Mouse (Mus musculus) left cerebral cortex, postnatal 14 days (tissue): ENCODE data around the gene Uhrf1bp1l. TPM values are rescaled to one million over a fixed set of nuclear protein-coding genes. Genes with fewer than 3 reads are reported as not detected.
"Not testable (repeated sequence)": the region's sequence is repeated elsewhere in the genome, so short reads cannot be mapped to it uniquely, and the experiment has no call there.

Experiments
- DNase-seq, 2 experiments: peaks; one replicate each; pipeline ENCODE4 v3.0.0; 2021 to 2022; ENCODE audit warnings: low spot score in 2 of 2, mixed read lengths in 1 of 2
- intact Hi-C: fragments of 180-260 bp; cut with DNase I; formaldehyde crosslinking; loops from one replicate; pipeline ENCODE4 v1.15.1; 2025
- long read RNA-seq, 2 experiments: library from polyadenylated mRNA; stranded (forward); transcript quantifications; one replicate each; pipeline ENCODE4 v2.0.0; 2021
- total RNA-seq, 2 experiments: library from RNA; stranded (reverse); gene quantifications; 2 replicates each; pipeline ENCODE4 v1.2.3; 2021

The Uhrf1bp1l gene
- 10 to 100 TPM; 88.6 to 90.2 TPM for total RNA-seq
- long read RNA-seq, experiment 1, full-length matches to known transcripts, result 14 of 36 reads
- long read RNA-seq, experiment 1, partial matches to known transcripts, result 16 of 36 reads
- long read RNA-seq, experiment 1, other reads (novel, unspliced or antisense), result 6 of 36 reads
- long read RNA-seq, experiment 2, full-length matches to known transcripts, result 6 of 32 reads
- long read RNA-seq, experiment 2, partial matches to known transcripts, result 17 of 32 reads
- long read RNA-seq, experiment 2, other reads (novel, unspliced or antisense), result 9 of 32 reads

- intact Hi-C loops, result loop anchor here (10.0 kb wide), 1 partner anchor 300 kb away; no protein-coding TSS in a partner anchor
These were observed at the start of gene Uhrf1bp1l for GRCm38 (mm10) chr10:89744871-89745665. Gene Uhrf1bp1l, plus strand, starts transcription at chr10:89744991.

GRCm38 (mm10) chr10:89695194-89695911 is 49.4 kb upstream of the Uhrf1bp1l start:
- intact Hi-C loops, result no loop called here
- DNase-seq, result no peak

More at GRCm38 (mm10) chr10:89744871-89745665, at the start of gene Uhrf1bp1l:
- DNase-seq, result peak; percentile 81 to 85

- intact Hi-C loops, DNase-seq: not testable (repeated sequence)
These were observed 48.5 kb upstream of the Uhrf1bp1l start for GRCm38 (mm10) chr10:89696270-89696669.

- intact Hi-C loops, result no loop called here
- DNase-seq, result no peak
These were observed 46.8 kb upstream of the Uhrf1bp1l start for GRCm38 (mm10) chr10:89697956-89698355.

- intact Hi-C loops, result no loop called here
- no peak for DNase-seq
These were observed 41.7 kb upstream of the Uhrf1bp1l start for GRCm38 (mm10) chr10:89703042-89703441.

GRCm38 (mm10) chr10:89707397-89707796 is 37.4 kb upstream of the Uhrf1bp1l start:
- intact Hi-C loops, result no loop called here
- no peak for DNase-seq

- intact Hi-C loops, result no loop called here
These were observed 36.1 kb upstream of the Uhrf1bp1l start for GRCm38 (mm10) chr10:89708720-89709119.

GRCm38 (mm10) chr10:89714910-89715309 is 29.9 kb upstream of the Uhrf1bp1l start:
- no peak for DNase-seq
- intact Hi-C loops, result no loop called here

More at GRCm38 (mm10) chr10:89708720-89709119, 36.1 kb upstream of the Uhrf1bp1l start:
- no peak for DNase-seq

- intact Hi-C loops, result no loop called here
- no peak for DNase-seq
These were observed 24.5 kb upstream of the Uhrf1bp1l start for GRCm38 (mm10) chr10:89720252-89720651.

GRCm38 (mm10) chr10:89720796-89721195 is 24.0 kb upstream of the Uhrf1bp1l start:
- DNase-seq, result no peak
- intact Hi-C loops, result no loop called here

- intact Hi-C loops, result no loop called here
These were observed 22.3 kb upstream of the Uhrf1bp1l start for GRCm38 (mm10) chr10:89722247-89723195.

GRCm38 (mm10) chr10:89730386-89730785 is 14.4 kb upstream of the Uhrf1bp1l start:
- no peak for DNase-seq
- intact Hi-C loops, result no loop called here

More at GRCm38 (mm10) chr10:89722247-89723195, 22.3 kb upstream of the Uhrf1bp1l start:
- DNase-seq, result no peak

GRCm38 (mm10) chr10:89731341-89731740 is 13.4 kb upstream of the Uhrf1bp1l start:
- no peak for DNase-seq
- intact Hi-C loops, result no loop called here

GRCm38 (mm10) chr10:89732001-89732794 is 12.6 kb upstream of the Uhrf1bp1l start, which contains the start of gene Actr6:
Gene Actr6, minus strand, starts transcription at chr10:89732295.
- intact Hi-C loops, result no loop called here
- DNase-seq, result peak; percentile 94 to 96

GRCm38 (mm10) chr10:89737092-89737491 is 7.7 kb upstream of the Uhrf1bp1l start:
- intact Hi-C loops, result no loop called here
- no peak for DNase-seq

GRCm38 (mm10) chr10:89737887-89738286 is 6.9 kb upstream of the Uhrf1bp1l start:
- intact Hi-C loops, result no loop called here
- no peak for DNase-seq

GRCm38 (mm10) chr10:89738395-89738794 is 6.4 kb upstream of the Uhrf1bp1l start:
- intact Hi-C loops, result no loop called here
- no peak for DNase-seq

- intact Hi-C loops, result loop anchor here (10.0 kb wide), 1 partner anchor 305 kb away; no protein-coding TSS in a partner anchor
- no peak for DNase-seq
These were observed 5.1 kb upstream of the Uhrf1bp1l start for GRCm38 (mm10) chr10:89739703-89740102.
